Mouse (Mus musculus) bone marrow macrophage, adult 2 months (primary cell): ENCODE data around the gene Gm44805.

ENCODE experiments used
- CTCF ChIP-seq: IDR thresholded peaks from 2 replicates; pipeline ENCODE4 v1.5.1; 2012; ENCODE audit warnings: low read depth, mild to moderate bottlenecking, low read length, moderate library complexity
- POLR2A ChIP-seq: IDR thresholded peaks from 2 replicates; pipeline ENCODE4 v1.6.1; 2012; ENCODE audit warnings: mild to moderate bottlenecking, low read depth, low read length, borderline replicate concordance

GRCm38 (mm10) chr7:19652614-19653013, 28.6 kb downstream of the Gm44805 start:
- TF ChIP-seq CTCF (no peak), POLR2A (no peak)
